Mouse (Mus musculus): Measurements from ENCODE around the gene Cd37.
"Not testable (repeated sequence)": the region's sequence is repeated elsewhere in the genome, so short reads cannot be mapped to it uniquely, and the experiment has no call there.

Cd37 gene

GRCm38 (mm10) chr7:45238723-45239496, at the start of gene Cd37:
Gene Cd37, minus strand, starts transcription at chr7:45239115.
- DNase-seq (ENCODE audit: low read depth), result no peak

- DNase-seq (ENCODE audit: low read depth), result no peak
These were observed 47.6 kb upstream of the Cd37 start for GRCm38 (mm10) chr7:45286486-45286885.

- DNase-seq (ENCODE audit: low read depth), result no peak
These were observed 38.3 kb upstream of the Cd37 start, which contains the start of gene Slc6a21 for GRCm38 (mm10) chr7:45277136-45277760. Gene Slc6a21, plus strand, starts transcription at chr7:45277513.

- no peak for DNase-seq (ENCODE audit: low read depth)
These were observed 34.8 kb upstream of the Cd37 start for GRCm38 (mm10) chr7:45273672-45274071.

- no peak for DNase-seq (ENCODE audit: low read depth)
These were observed 34.0 kb upstream of the Cd37 start for GRCm38 (mm10) chr7:45272786-45273412.

GRCm38 (mm10) chr7:45265518-45265917, 26.6 kb upstream of the Cd37 start:
- no peak for DNase-seq (ENCODE audit: low read depth)

GRCm38 (mm10) chr7:45264348-45264747, 25.4 kb upstream of the Cd37 start:
- DNase-seq (ENCODE audit: low read depth), result no peak

- no peak for DNase-seq (ENCODE audit: low read depth)
These were observed 24.2 kb upstream of the Cd37 start for GRCm38 (mm10) chr7:45263006-45263607.

- no peak for DNase-seq (ENCODE audit: low read depth)
These were observed 23.4 kb upstream of the Cd37 start for GRCm38 (mm10) chr7:45262266-45262665.

GRCm38 (mm10) chr7:45259281-45259680, 20.4 kb upstream of the Cd37 start:
- no peak for DNase-seq (ENCODE audit: low read depth)

- DNase-seq (ENCODE audit: low read depth), result no peak
These were observed 18.3 kb upstream of the Cd37 start for GRCm38 (mm10) chr7:45257063-45257840.

- not testable (repeated sequence) for DNase-seq (ENCODE audit: low read depth)
These were observed 16.9 kb upstream of the Cd37 start for GRCm38 (mm10) chr7:45255822-45256221.

- DNase-seq (ENCODE audit: low read depth), result no peak
These were observed 14.9 kb upstream of the Cd37 start for GRCm38 (mm10) chr7:45253806-45254205.

- no peak for DNase-seq (ENCODE audit: low read depth)
These were observed 8.8 kb upstream of the Cd37 start for GRCm38 (mm10) chr7:45247666-45248065.

- no peak for DNase-seq (ENCODE audit: low read depth)
These were observed 2.5 kb upstream of the Cd37 start for GRCm38 (mm10) chr7:45241389-45241749.

GRCm38 (mm10) chr7:45240633-45241388, 1.9 kb upstream of the Cd37 start, which contains the start of gene Slc6a16:
Gene Slc6a16, plus strand, starts transcription at chr7:45241085.
- no peak for DNase-seq (ENCODE audit: low read depth)

GRCm38 (mm10) chr7:45240109-45240508, 1.2 kb upstream of the Cd37 start:
- DNase-seq (ENCODE audit: low read depth), result no peak

- DNase-seq (ENCODE audit: low read depth), result no peak
These were observed 892 bp downstream of the Cd37 start for GRCm38 (mm10) chr7:45237747-45238699.

GRCm38 (mm10) chr7:45235656-45236180, 3.2 kb downstream of the Cd37 start:
- no peak for DNase-seq (ENCODE audit: low read depth)

Measured in fibroblast of lung, adult 2 months (primary cell).